In the genomic region with DNA sequence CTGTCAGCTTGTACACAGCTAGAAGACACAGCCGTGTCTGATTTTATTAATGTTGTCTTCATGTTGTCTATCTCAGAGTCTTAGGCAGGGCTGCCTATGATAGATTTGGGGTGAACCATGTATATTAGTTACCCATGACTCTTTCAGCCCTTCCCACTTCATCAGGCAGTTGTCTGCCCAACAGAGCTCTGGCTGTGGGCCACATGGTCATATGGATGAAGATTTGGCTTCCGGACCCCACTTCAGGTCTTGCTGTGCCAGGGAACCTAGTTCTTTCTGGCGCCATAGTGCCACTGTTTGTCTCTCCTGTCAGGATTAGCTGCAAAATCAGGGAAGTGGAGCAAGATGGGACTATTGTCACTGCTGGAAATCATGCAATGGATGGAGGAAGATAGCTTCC, we compare ENCODE assay signal across 20 mouse cellular contexts.
DNase-seq lines count a peak whose midpoint lies in the region; TF ChIP-seq lines count a peak whose summit lies in the region.
"Had no signal": no experiment of that assay in that cellular context is flagged by ENCODE, and none has a peak within 500 bp of the region (broad histone marks: within the 10 kb centered on the region; RNA-seq: fewer than 3 reads in every experiment).

No protein-coding gene starts in this region.

- WGBS in kidney, adult 2 months, result 72% methylated on average over 3 of the region's 3 CpGs

- no peaks in the 10 kb centered on the region for H3K36me3 ChIP-seq in kidney, adult 2 months (ENCODE audit: control insufficient read depth, insufficient read depth, low read length)
- H3K36me3 ChIP-seq: forebrain, embryonic 10.5 days; heart, embryonic 10.5 days; heart, embryonic 13.5 days; hindbrain, embryonic 13.5 days had no signal

- H3K4me3 ChIP-seq in kidney, adult 2 months (ENCODE audit: insufficient read depth, low read depth, low read length), result no peak overlapping the region
- H3K4me3 ChIP-seq: forebrain, embryonic 10.5 days; forebrain, embryonic 13.5 days; heart, embryonic 10.5 days; heart, embryonic 13.5 days; hindbrain, embryonic 13.5 days had no signal

- H3K27ac ChIP-seq in kidney, adult 2 months (ENCODE audit: insufficient read depth, low read depth, low read length), result no peak overlapping the region
- H3K27ac ChIP-seq: forebrain, embryonic 10.5 days; forebrain, embryonic 13.5 days; heart, embryonic 10.5 days; heart, embryonic 13.5 days; hindbrain, embryonic 13.5 days; hindbrain, postnatal 0 days had no signal

- no peaks in the 10 kb centered on the region for H3K27me3 ChIP-seq in kidney, adult 2 months (replicated peaks; ENCODE audit: control insufficient read depth, insufficient read depth, low read length)
- H3K27me3 ChIP-seq: forebrain, embryonic 13.5 days; heart, embryonic 13.5 days; hindbrain, embryonic 13.5 days had no signal

- no peak for TF ChIP-seq CTCF in kidney, adult 2 months (conservative IDR thresholded peaks at IDR 0.05; ENCODE audit: insufficient read depth, insufficient read length, low read depth, low read length)

- no peak for TF ChIP-seq POLR2A in kidney, adult 2 months (IDR thresholded peaks at IDR 0.05; ENCODE audit: low read depth, low read length)

- no peaks in the 10 kb centered on the region for H3K4me1 ChIP-seq in kidney, adult 2 months (ENCODE audit: control insufficient read depth, insufficient read depth, low read length)
- H3K4me1 ChIP-seq: forebrain, embryonic 10.5 days; forebrain, embryonic 13.5 days; heart, embryonic 10.5 days; heart, embryonic 13.5 days; hindbrain, embryonic 13.5 days had no signal

- DNase-seq in cerebellum, adult 11-12 months, result peak; percentile 4
- no peak for DNase-seq in cerebellum, adult 18-20 months
- peak; percentile 4 for DNase-seq in cerebellum, adult 9-11 months
- no peak for DNase-seq in cerebellum, adult 8-10 months
- DNase-seq in left cerebral cortex, postnatal 4 days, result peak; percentile 50
- DNase-seq in left cerebral cortex, adult 11 months (ENCODE audit: low spot score), result no peak
- no peak for DNase-seq in kidney, adult 2 months
- no peak for DNase-seq in gastrocnemius, adult 8-10 months (ENCODE audit: low spot score in 2 of 2)
- DNase-seq: adrenal gland, postnatal 10 days; adrenal gland, postnatal 36 days; gastrocnemius, postnatal 14 days; heart, adult 18-20 months; heart, postnatal 14 days; kidney, adult 18-20 months had no signal

- intact Hi-C loops in left cerebral cortex, postnatal 4 days (cut with DNase I), result no loop called here

Comparison
In these comparisons a context has a peak if more than half of its experiments do, and no peak if none do; other contexts are left out.
1. DNase-seq: peak in cerebellum, adult 11-12 months (single experiment), cerebellum, adult 9-11 months (single experiment) and left cerebral cortex, postnatal 4 days (single experiment); none in cerebellum, adult 18-20 months (0 of 2), cerebellum, adult 8-10 months (single experiment), left cerebral cortex, adult 11 months (single experiment), kidney, adult 2 months (single experiment) and gastrocnemius, adult 8-10 months (0 of 2).